Mouse (Mus musculus) gastrocnemius, postnatal 14 days (tissue): ENCODE measurements around the gene Dnajb12. TPM values are rescaled to one million over a fixed set of nuclear protein-coding genes. Genes with fewer than 3 reads are reported as not detected.

Source experiments
- DNase-seq: peaks from one replicate; pipeline ENCODE4 v3.0.0; 2021; ENCODE audit warnings: mixed read lengths
- intact Hi-C: fragments of 180-260 bp; cut with DNase I; formaldehyde crosslinking; loops from one replicate; pipeline ENCODE4 v1.15.1; 2025; ENCODE audit warnings: low total_unique reads
- total RNA-seq, 2 experiments: library from RNA; stranded (reverse); gene quantifications; 2 replicates each; pipeline ENCODE4 v1.2.3; 2021

The Dnajb12 gene
- total RNA-seq, 2 experiments from 2014 or later, result 45.5 to 47.5 TPM

GRCm38 (mm10) chr10:59889953-59890751 lies 10.8 kb downstream of the Dnajb12 start:
- intact Hi-C loops, result loop anchor here (5.0 kb wide), 2 partner anchors 47 to 177 kb away; no protein-coding TSS in a partner anchor
- no peak for DNase-seq

GRCm38 (mm10) chr10:59892977-59893376 lies 13.6 kb downstream of the Dnajb12 start:
- DNase-seq, result peak; percentile 55
- intact Hi-C loops, result loop anchor here (5.0 kb wide), 2 partner anchors 44 to 174 kb away; no protein-coding TSS in a partner anchor

GRCm38 (mm10) chr10:59894251-59895160 lies 15.2 kb downstream of the Dnajb12 start:
- peak; percentile 87 for DNase-seq
- intact Hi-C loops, result loop anchor here (5.0 kb wide), 3 partner anchors 43 to 173 kb away; no protein-coding TSS in a partner anchor

GRCm38 (mm10) chr10:59895460-59896186 lies 16.3 kb downstream of the Dnajb12 start:
- DNase-seq, result no peak
- intact Hi-C loops, result loop anchor here (5.0 kb wide), 1 partner anchor 97 kb away; no protein-coding TSS in a partner anchor

- intact Hi-C loops, result loop anchor here (5.0 kb wide), 1 partner anchor 96 kb away; no protein-coding TSS in a partner anchor
Measured at GRCm38 (mm10) chr10:59896211-59896610, 16.9 kb downstream of the Dnajb12 start.

GRCm38 (mm10) chr10:59896911-59897331 lies 17.6 kb downstream of the Dnajb12 start:
- intact Hi-C loops, result loop anchor here (5.0 kb wide), 1 partner anchor 95 kb away; no protein-coding TSS in a partner anchor
- no peak for DNase-seq

More at GRCm38 (mm10) chr10:59896211-59896610, 16.9 kb downstream of the Dnajb12 start:
- DNase-seq, result no peak

- intact Hi-C loops, result loop anchor here (5.0 kb wide), 1 partner anchor 95 kb away; no protein-coding TSS in a partner anchor
- no peak for DNase-seq
Measured at GRCm38 (mm10) chr10:59897511-59897910, 18.2 kb downstream of the Dnajb12 start.

GRCm38 (mm10) chr10:59898180-59898778 lies 18.9 kb downstream of the Dnajb12 start:
- intact Hi-C loops, result loop anchor here (2.0 to 5.0 kb wide), 2 partner anchors 51 to 94 kb away; no protein-coding TSS in a partner anchor
- no peak for DNase-seq

GRCm38 (mm10) chr10:59898935-59899334 lies 19.6 kb downstream of the Dnajb12 start:
- no peak for DNase-seq
- intact Hi-C loops, result loop anchor here (2.0 to 5.0 kb wide), 2 partner anchors 50 to 93 kb away; no protein-coding TSS in a partner anchor

- peak; percentile 84 for DNase-seq
Measured at GRCm38 (mm10) chr10:59899341-59900173, 20.2 kb downstream of the Dnajb12 start.

GRCm38 (mm10) chr10:59900174-59900435 lies 20.7 kb downstream of the Dnajb12 start:
- intact Hi-C loops, result no loop called here
- DNase-seq, result no peak

More at GRCm38 (mm10) chr10:59899341-59900173, 20.2 kb downstream of the Dnajb12 start:
- intact Hi-C loops, result loop anchor here (2.0 to 5.0 kb wide), 2 partner anchors 49 to 93 kb away; no protein-coding TSS in a partner anchor

- intact Hi-C loops, result no loop called here
- no peak for DNase-seq
Measured at GRCm38 (mm10) chr10:59900939-59901338, 21.6 kb downstream of the Dnajb12 start.

GRCm38 (mm10) chr10:59901463-59901862 lies 22.1 kb downstream of the Dnajb12 start:
- intact Hi-C loops, result no loop called here
- DNase-seq, result no peak

GRCm38 (mm10) chr10:59901986-59902605 lies 22.7 kb downstream of the Dnajb12 start:
- intact Hi-C loops, result no loop called here

GRCm38 (mm10) chr10:59902606-59902990 lies 23.2 kb downstream of the Dnajb12 start:
- DNase-seq, result no peak
- intact Hi-C loops, result no loop called here

More at GRCm38 (mm10) chr10:59901986-59902605, 22.7 kb downstream of the Dnajb12 start:
- DNase-seq, result no peak

- no peak for DNase-seq
- intact Hi-C loops, result no loop called here
Measured at GRCm38 (mm10) chr10:59903170-59903569, 23.8 kb downstream of the Dnajb12 start.

- intact Hi-C loops, result no loop called here
- no peak for DNase-seq
Measured at GRCm38 (mm10) chr10:59907080-59907609, 27.8 kb downstream of the Dnajb12 start.
